Mouse (Mus musculus) kidney, adult 2 months (tissue): ENCODE measurements around the gene Dalrd3. TPM values are rescaled to one million over a fixed set of nuclear protein-coding genes. Genes with fewer than 3 reads are reported as not detected.

Source experiments
- DNase-seq: peaks from one replicate; pipeline ENCODE4 v3.0.0; 2021
- H3K27ac ChIP-seq: fragments of 200-500 bp; 2 replicates; pipeline ENCODE4 v1.5.1; 2012; ENCODE audit warnings: low read depth, low read length, control low read depth, inconsistent platforms; ENCODE audit not compliant: insufficient read depth
- H3K27me3 ChIP-seq: fragments of 200-500 bp; replicated peaks from 2 replicates; pipeline ENCODE4 v1.6.1; 2012; ENCODE audit warnings: mild to moderate bottlenecking, moderate library complexity, low read length, inconsistent platforms; ENCODE audit not compliant: control insufficient read depth, insufficient read depth
- H3K36me3 ChIP-seq: fragments of 200-500 bp; 2 replicates; pipeline ENCODE4 v1.6.1; 2012; ENCODE audit warnings: mild to moderate bottlenecking, moderate library complexity, low read length, inconsistent platforms; ENCODE audit not compliant: control insufficient read depth, insufficient read depth
- H3K4me1 ChIP-seq: fragments of 200-500 bp; 2 replicates; pipeline ENCODE4 v1.6.1; 2011; ENCODE audit warnings: low read length; ENCODE audit not compliant: control insufficient read depth, insufficient read depth
- H3K4me3 ChIP-seq: fragments of 200-500 bp; 2 replicates; pipeline ENCODE4 v1.5.1; 2011; ENCODE audit warnings: mild to moderate bottlenecking, low read depth, low read length, control low read depth; ENCODE audit not compliant: insufficient read depth
- CTCF ChIP-seq: fragments of 200-500 bp; conservative IDR thresholded peaks from 2 replicates; pipeline ENCODE4 v1.5.1; 2011; ENCODE audit warnings: low read depth, mild to moderate bottlenecking, control low read depth, low read length, moderate library complexity, mixed read lengths; ENCODE audit not compliant: insufficient read depth, insufficient read length
- POLR2A ChIP-seq: fragments of 200-500 bp; IDR thresholded peaks from one replicate; pipeline ENCODE4 v1.6.1; 2011; ENCODE audit warnings: low read depth, low read length, control low read depth
- WGBS: fragments of 180-500 bp; shearing (Covaris S2); methylation state at CpG from one replicate; pipeline ENCODE4 v1.1.7; 2018; 5-methylcytosine and 5-hydroxymethylcytosine counted together
- polyA plus RNA-seq: library from polyadenylated mRNA; depleted of rRNA; stranded (reverse); fragments of >200 nt; gene quantifications from 2 replicates; pipeline ENCODE4 v1.2.3, GENCODE M21; 2012; rRNA removed

The Dalrd3 gene
- 220 and 295 TPM in 2 replicates for polyA plus RNA-seq

- Histone ChIP-seq H3K4me3 (peak within 1 kb of the TSS; percentile 90), H3K27ac (peak within 1 kb of the TSS; percentile 35), H3K36me3 (no peaks in the 10 kb centered on the region), H3K27me3 (no peaks in the 10 kb centered on the region), H3K4me1 (peaks cover 10% of the 10 kb centered on the region; the same call in 1 of the 2 replicates)
- DNase-seq = peak; percentile 98
- 5% methylated on average over 42 of the region's 42 CpGs for whole genome bisulfite sequencing
- TF ChIP-seq CTCF (no peak), POLR2A (no peak)
Observed at GRCm38 (mm10) chr9:108569381-108570206, at the start of gene Dalrd3. TSS of gene Dalrd3 (plus strand) at chr9:108569886.

- Histone ChIP-seq H3K4me1 (0 out of 2 replicates have a peak, but pooled peaks cover 3% of the 10 kb centered on the region), H3K36me3 (no peaks in the 10 kb centered on the region), H3K4me3 (no peak overlapping the region), H3K27me3 (no peaks in the 10 kb centered on the region), H3K27ac (no peak overlapping the region)
- WGBS = 49% methylated on average over 2 of the region's 2 CpGs
- no peak for DNase-seq
- TF ChIP-seq CTCF (no peak), POLR2A (no peak)
Observed at GRCm38 (mm10) chr9:108521604-108522003, 48.1 kb upstream of the Dalrd3 start.

- H3K4me3 ChIP-seq = no peak overlapping the region
- no peaks in the 10 kb centered on the region for H3K27me3 ChIP-seq
- DNase-seq = no peak
- TF ChIP-seq CTCF (no peak), POLR2A (no peak)
- 0 out of 2 replicates have a peak, but pooled peaks cover 3% of the 10 kb centered on the region for H3K4me1 ChIP-seq
- H3K36me3 ChIP-seq = no peaks in the 10 kb centered on the region
- WGBS = 94% methylated on average over 4 of the region's 4 CpGs
- no peak overlapping the region for H3K27ac ChIP-seq
Observed at GRCm38 (mm10) chr9:108523341-108523740, 46.3 kb upstream of the Dalrd3 start.

GRCm38 (mm10) chr9:108525400-108525799 is 44.3 kb upstream of the Dalrd3 start:
- H3K27me3 ChIP-seq = no peaks in the 10 kb centered on the region
- no peak for TF ChIP-seq POLR2A
- no peak for TF ChIP-seq CTCF
- H3K4me1 ChIP-seq = no peaks in the 10 kb centered on the region
- no peak overlapping the region for H3K27ac ChIP-seq
- no peak overlapping the region for H3K4me3 ChIP-seq
- H3K36me3 ChIP-seq = peaks cover 3% of the 10 kb centered on the region; the same call in 1 of the 2 replicates
- no peak for DNase-seq
- WGBS = 56% methylated on average over 3 of the region's 3 CpGs

DNA sequence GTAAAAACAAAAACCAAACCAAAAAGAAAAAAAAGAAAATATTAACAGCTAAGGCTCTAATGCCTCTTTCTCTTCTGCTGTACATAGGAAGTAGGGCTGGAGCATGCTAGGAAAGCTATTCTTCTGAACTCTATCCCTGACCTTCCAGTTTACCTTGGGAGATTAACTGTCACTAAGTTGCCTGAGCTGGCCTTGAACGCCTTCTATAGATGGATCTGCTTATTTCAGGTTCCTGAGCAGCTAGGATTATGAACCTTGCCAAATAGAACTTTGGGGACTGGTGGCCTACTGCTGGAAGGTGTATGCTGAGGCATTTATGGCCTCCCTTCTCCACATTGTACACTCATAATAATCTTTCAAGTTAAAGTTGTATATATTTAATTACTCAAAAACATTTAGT is 38.7 kb upstream of the Dalrd3 start:
- Histone ChIP-seq H3K27ac (no peak overlapping the region), H3K4me3 (no peak overlapping the region), H3K27me3 (no peaks in the 10 kb centered on the region), H3K4me1 (no peaks in the 10 kb centered on the region), H3K36me3 (peaks cover 4% of the 10 kb centered on the region)
- WGBS = 78% methylated on average over 1 of the region's 1 CpGs
- no peak for DNase-seq
- TF ChIP-seq CTCF = no peak
- no peak for TF ChIP-seq POLR2A

DNA sequence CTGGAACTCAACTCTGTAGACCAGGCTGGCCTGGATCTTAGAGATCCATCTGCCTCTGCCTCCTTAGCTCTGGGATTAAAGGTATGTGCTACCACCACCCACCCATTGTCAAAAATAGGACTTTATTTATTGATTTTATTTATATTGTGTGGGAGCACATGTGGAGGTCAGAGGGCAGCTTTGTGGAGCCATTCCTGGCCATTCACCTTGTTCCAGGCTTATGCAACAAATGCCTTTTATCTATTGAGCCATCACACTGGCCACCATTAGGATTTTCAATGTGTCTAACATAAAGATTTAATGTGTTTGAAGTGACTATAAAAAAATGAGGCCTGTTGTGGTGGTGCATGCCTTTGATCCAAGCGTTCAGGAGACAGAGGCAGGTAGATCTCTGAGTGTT is 38.2 kb upstream of the Dalrd3 start:
- Histone ChIP-seq H3K27ac (no peak overlapping the region), H3K36me3 (peaks cover 4% of the 10 kb centered on the region), H3K27me3 (no peaks in the 10 kb centered on the region), H3K4me3 (no peak overlapping the region), H3K4me1 (no peaks in the 10 kb centered on the region)
- WGBS = 88% methylated on average over 1 of the region's 1 CpGs
- TF ChIP-seq CTCF = no peak
- no peak for DNase-seq

DNA sequence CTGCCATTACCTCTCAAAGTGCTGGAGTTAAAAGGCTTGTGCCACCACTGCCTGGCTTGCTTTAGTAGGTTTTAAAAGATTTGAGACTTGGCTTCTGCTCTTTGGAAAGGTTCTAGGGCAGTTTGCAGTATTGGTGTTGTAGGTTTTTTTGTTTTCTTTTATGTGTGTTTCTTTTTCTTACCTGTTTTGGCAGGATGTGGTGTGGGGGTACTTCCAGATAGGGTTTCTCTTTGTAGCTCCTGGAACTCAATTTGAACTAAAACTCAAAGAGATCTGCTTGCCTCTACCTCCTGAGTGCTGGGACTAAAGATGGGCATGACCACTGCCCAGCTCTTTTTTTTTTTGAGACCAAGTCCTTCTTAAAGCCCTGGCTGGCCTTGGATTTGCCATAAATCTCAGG is 28.8 kb upstream of the Dalrd3 start:
- Histone ChIP-seq H3K4me3 (no peak overlapping the region), H3K36me3 (peaks cover 19% of the 10 kb centered on the region), H3K4me1 (peaks cover 2% of the 10 kb centered on the region; the same call in 1 of the 2 replicates), H3K27me3 (no peaks in the 10 kb centered on the region), H3K27ac (no peak overlapping the region)
- TF ChIP-seq POLR2A = no peak
- no peak for TF ChIP-seq CTCF
- DNase-seq = no peak
